Mouse (Mus musculus): ENCODE data around the gene Prkd1. TPM values are rescaled to one million over a fixed set of nuclear protein-coding genes. Genes with fewer than 3 reads are reported as not detected.

Prkd1 gene
- polyA plus RNA-seq, 1 experiment from 2014 or later, result 6.3 TPM

GRCm38 (mm10) chr12:50499796-50500504 is 148.9 kb downstream of the Prkd1 start:
- Histone ChIP-seq H3K36me3 (no peaks in the 10 kb centered on the region), H3K9me3 (no peaks in the 10 kb centered on the region), H3K4me3 (replicated peaks) (no peak overlapping the region), H3K4me2 (no peak overlapping the region), H3K27me3 (replicated peaks) (no peaks in the 10 kb centered on the region), H3K4me1 (no peaks in the 10 kb centered on the region), H3K9ac (no peak overlapping the region), H3K27ac (no peak overlapping the region)
- 80% methylated on average over 3 of the region's 3 CpGs for WGBS
- ATAC-seq (ENCODE audit: insufficient read depth, low FRiP score, low read depth), result no peak

GRCm38 (mm10) chr12:50496006-50496405 is 152.9 kb downstream of the Prkd1 start:
- no peak overlapping the region for H3K27ac ChIP-seq
- no peaks in the 10 kb centered on the region for H3K4me1 ChIP-seq
- no peaks in the 10 kb centered on the region for H3K27me3 ChIP-seq (replicated peaks)
- no peaks in the 10 kb centered on the region for H3K9me3 ChIP-seq
- H3K4me3 ChIP-seq (replicated peaks), result no peak overlapping the region
- H3K4me2 ChIP-seq, result no peak overlapping the region
- no peak for ATAC-seq (ENCODE audit: insufficient read depth, low FRiP score, low read depth)
- no peaks in the 10 kb centered on the region for H3K36me3 ChIP-seq
- H3K9ac ChIP-seq, result no peak overlapping the region
- WGBS, result 50% methylated on average over 3 of the region's 3 CpGs

GRCm38 (mm10) chr12:50479784-50480183 is 169.1 kb downstream of the Prkd1 start:
- H3K9me3 ChIP-seq, result no peaks in the 10 kb centered on the region

GRCm38 (mm10) chr12:50457151-50457550 is 191.7 kb downstream of the Prkd1 start:
- no peak overlapping the region for H3K9ac ChIP-seq
- no peaks in the 10 kb centered on the region for H3K4me1 ChIP-seq
- no peaks in the 10 kb centered on the region for H3K9me3 ChIP-seq
- H3K4me3 ChIP-seq (replicated peaks), result no peak overlapping the region
- no peaks in the 10 kb centered on the region for H3K27me3 ChIP-seq (replicated peaks)
- no peak for ATAC-seq (ENCODE audit: insufficient read depth, low FRiP score, low read depth)
- no peaks in the 10 kb centered on the region for H3K36me3 ChIP-seq
- H3K4me2 ChIP-seq, result no peak overlapping the region
- WGBS, result 90% methylated on average over 3 of the region's 3 CpGs
- no peak overlapping the region for H3K27ac ChIP-seq

More at GRCm38 (mm10) chr12:50479784-50480183, 169.1 kb downstream of the Prkd1 start:
- Histone ChIP-seq H3K4me3 (replicated peaks) (no peak overlapping the region), H3K4me2 (no peak overlapping the region), H3K27ac (no peak overlapping the region), H3K9ac (no peak overlapping the region), H3K36me3 (no peaks in the 10 kb centered on the region), H3K4me1 (no peaks in the 10 kb centered on the region), H3K27me3 (replicated peaks) (no peaks in the 10 kb centered on the region)
- ATAC-seq (ENCODE audit: insufficient read depth, low FRiP score, low read depth), result no peak
- WGBS, result 84% methylated on average over 7 of the region's 7 CpGs

GRCm38 (mm10) chr12:50451761-50452160 is 197.1 kb downstream of the Prkd1 start:
- H3K36me3 ChIP-seq, result no peaks in the 10 kb centered on the region
- no peaks in the 10 kb centered on the region for H3K27me3 ChIP-seq (replicated peaks)
- 92% methylated on average over 3 of the region's 3 CpGs for WGBS
- H3K4me1 ChIP-seq, result no peaks in the 10 kb centered on the region
- no peak overlapping the region for H3K4me2 ChIP-seq
- no peak overlapping the region for H3K4me3 ChIP-seq (replicated peaks)
- H3K27ac ChIP-seq, result no peak overlapping the region
- ATAC-seq (ENCODE audit: insufficient read depth, low FRiP score, low read depth), result no peak
- H3K9me3 ChIP-seq, result no peaks in the 10 kb centered on the region
- H3K9ac ChIP-seq, result no peak overlapping the region

- Histone ChIP-seq H3K27ac (no peak overlapping the region), H3K9ac (no peak overlapping the region), H3K4me3 (replicated peaks) (no peak overlapping the region), H3K4me2 (no peak overlapping the region), H3K9me3 (no peaks in the 10 kb centered on the region), H3K4me1 (no peaks in the 10 kb centered on the region), H3K27me3 (replicated peaks) (no peaks in the 10 kb centered on the region), H3K36me3 (no peaks in the 10 kb centered on the region)
- no peak for ATAC-seq (ENCODE audit: insufficient read depth, low FRiP score, low read depth)
- WGBS, result 83% methylated on average over 6 of the region's 6 CpGs
These were observed 212.2 kb downstream of the Prkd1 start for GRCm38 (mm10) chr12:50436660-50437059.

GRCm38 (mm10) chr12:50430129-50430703 is 218.7 kb downstream of the Prkd1 start:
- no peaks in the 10 kb centered on the region for H3K4me1 ChIP-seq
- H3K4me2 ChIP-seq, result no peak overlapping the region
- no peak for ATAC-seq (ENCODE audit: insufficient read depth, low FRiP score, low read depth)
- H3K27me3 ChIP-seq (replicated peaks), result no peaks in the 10 kb centered on the region
- no peaks in the 10 kb centered on the region for H3K36me3 ChIP-seq
- no peak overlapping the region for H3K9ac ChIP-seq
- 67% methylated on average over 5 of the region's 5 CpGs for WGBS
- no peak overlapping the region for H3K4me3 ChIP-seq (replicated peaks)
- no peaks in the 10 kb centered on the region for H3K9me3 ChIP-seq
- no peak overlapping the region for H3K27ac ChIP-seq

GRCm38 (mm10) chr12:50352404-50352803 is 296.5 kb downstream of the Prkd1 start:
- H3K27me3 ChIP-seq (replicated peaks), result no peaks in the 10 kb centered on the region
- 28% methylated on average over 11 of the region's 11 CpGs for WGBS
- H3K9me3 ChIP-seq, result no peaks in the 10 kb centered on the region
- no peak; the same call in 1 of the 2 replicates for ATAC-seq (ENCODE audit: insufficient read depth, low FRiP score, low read depth)
- H3K4me1 ChIP-seq, result no peaks in the 10 kb centered on the region
- no peak overlapping the region for H3K4me2 ChIP-seq
- H3K4me3 ChIP-seq (replicated peaks), result no peak overlapping the region
- H3K9ac ChIP-seq, result no peak overlapping the region
- no peaks in the 10 kb centered on the region for H3K36me3 ChIP-seq
- no peak overlapping the region for H3K27ac ChIP-seq

- ATAC-seq (ENCODE audit: insufficient read depth, low FRiP score, low read depth), result no peak
- Histone ChIP-seq H3K27me3 (replicated peaks) (no peaks in the 10 kb centered on the region), H3K27ac (no peak overlapping the region), H3K9me3 (no peaks in the 10 kb centered on the region), H3K4me2 (no peak overlapping the region), H3K4me3 (replicated peaks) (no peak overlapping the region), H3K4me1 (no peaks in the 10 kb centered on the region), H3K36me3 (no peaks in the 10 kb centered on the region), H3K9ac (no peak overlapping the region)
- 74% methylated on average over 4 of the region's 4 CpGs for WGBS
These were observed 315.7 kb downstream of the Prkd1 start for GRCm38 (mm10) chr12:50333182-50333581.

- H3K4me2 ChIP-seq, result no peak overlapping the region
- no peak for ATAC-seq (ENCODE audit: insufficient read depth, low FRiP score, low read depth)
- H3K4me1 ChIP-seq, result no peaks in the 10 kb centered on the region
- H3K9me3 ChIP-seq, result no peaks in the 10 kb centered on the region
- no peak overlapping the region for H3K4me3 ChIP-seq (replicated peaks)
- no peaks in the 10 kb centered on the region for H3K27me3 ChIP-seq (replicated peaks)
- H3K9ac ChIP-seq, result no peak overlapping the region
- H3K36me3 ChIP-seq, result no peaks in the 10 kb centered on the region
- no peak overlapping the region for H3K27ac ChIP-seq
These were observed 334.3 kb downstream of the Prkd1 start for GRCm38 (mm10) chr12:50314634-50315033.

GRCm38 (mm10) chr12:50309276-50309675 is 339.6 kb downstream of the Prkd1 start:
- H3K4me2 ChIP-seq, result no peak overlapping the region
- H3K4me1 ChIP-seq, result no peaks in the 10 kb centered on the region
- no peak overlapping the region for H3K9ac ChIP-seq
- H3K36me3 ChIP-seq, result no peaks in the 10 kb centered on the region
- no peak overlapping the region for H3K27ac ChIP-seq
- ATAC-seq (ENCODE audit: insufficient read depth, low FRiP score, low read depth), result no peak
- no peak overlapping the region for H3K4me3 ChIP-seq (replicated peaks)
- no peaks in the 10 kb centered on the region for H3K27me3 ChIP-seq (replicated peaks)
- no peaks in the 10 kb centered on the region for H3K9me3 ChIP-seq
- 49% methylated on average over 3 of the region's 3 CpGs for WGBS

- Histone ChIP-seq H3K9me3 (no peaks in the 10 kb centered on the region), H3K27me3 (replicated peaks) (no peaks in the 10 kb centered on the region), H3K4me3 (replicated peaks) (no peak overlapping the region), H3K27ac (no peak overlapping the region), H3K4me1 (no peaks in the 10 kb centered on the region), H3K9ac (no peak overlapping the region), H3K36me3 (no peaks in the 10 kb centered on the region), H3K4me2 (no peak overlapping the region)
- 32% methylated on average over 1 of the region's 1 CpGs for WGBS
- ATAC-seq (ENCODE audit: insufficient read depth, low FRiP score, low read depth), result no peak
These were observed 347.6 kb downstream of the Prkd1 start for GRCm38 (mm10) chr12:50301334-50301733.

All from stomach, embryonic 15.5 days (tissue).